In the genomic region with DNA sequence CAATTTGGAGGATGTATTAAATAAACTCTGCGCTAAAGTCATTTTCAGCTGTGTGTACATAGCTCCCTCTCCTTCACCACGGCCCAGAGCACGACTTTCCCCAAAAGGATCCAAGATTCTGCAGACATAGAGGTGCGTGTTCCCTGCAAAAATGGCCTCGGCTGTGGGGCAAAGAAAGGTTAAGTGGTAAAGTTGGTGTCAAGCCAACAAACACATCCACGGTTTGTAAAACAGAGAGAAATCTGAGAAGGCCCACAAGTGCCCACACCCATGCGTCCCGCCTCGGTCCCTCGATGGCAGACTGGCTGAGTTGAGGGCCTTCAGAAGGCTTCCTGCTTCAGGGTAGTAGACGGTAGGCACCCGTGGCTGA, we compare ENCODE assay signal across 19 mouse cellular contexts.
DNase-seq lines count a peak whose midpoint lies in the region; ATAC-seq and TF ChIP-seq lines count a peak whose summit lies in the region.
"Had no signal": no experiment of that assay in that cellular context is flagged by ENCODE, and none has a peak within 500 bp of the region (broad histone marks: within the 10 kb centered on the region; RNA-seq: fewer than 3 reads in every experiment).

No protein-coding gene starts in this region.

- H3K9ac ChIP-seq in intestine, embryonic 14.5 days (ENCODE audit: low read length) = no peak overlapping the region
- H3K9ac ChIP-seq in intestine, postnatal 0 days (ENCODE audit: low read depth, low read length) = no peak overlapping the region
- no peak overlapping the region for H3K9ac ChIP-seq in lung, postnatal 0 days (replicated peaks; ENCODE audit: low read depth)
- no peak overlapping the region for H3K9ac ChIP-seq in intestine, embryonic 15.5 days
- H3K9ac ChIP-seq in stomach, embryonic 15.5 days = no peak overlapping the region
- H3K9ac ChIP-seq: embryonic facial prominence, embryonic 13.5 days; forebrain, embryonic 13.5 days; forebrain, postnatal 0 days; heart, embryonic 13.5 days; hindbrain, embryonic 13.5 days had no signal

- no peak for ATAC-seq in intestine, embryonic 14.5 days (replicated peaks; ENCODE audit: low FRiP score, low TSS enrichment, low read depth)
- ATAC-seq in intestine, postnatal 0 days = no peak
- no peak for ATAC-seq in lung, postnatal 0 days
- ATAC-seq in intestine, embryonic 15.5 days = peak; percentile 6; the same call in 1 of the 2 replicates
- ATAC-seq in stomach, embryonic 15.5 days (ENCODE audit: insufficient read depth, low FRiP score, low read depth) = peak; percentile 39; the same call in 1 of the 2 replicates
- ATAC-seq: forebrain, embryonic 13.5 days; forebrain, postnatal 0 days; hindbrain, postnatal 0 days had no signal

- no peak for TF ChIP-seq CTCF in intestine, postnatal 0 days (IDR thresholded peaks at IDR 0.05; ENCODE audit: low read depth)
- no peak for TF ChIP-seq CTCF in lung, postnatal 0 days (IDR thresholded peaks at IDR 0.05)
- TF ChIP-seq CTCF in lung, adult 2 months (IDR thresholded peaks at IDR 0.05; ENCODE audit: insufficient read depth, low read length) = no peak

- H3K9me3 ChIP-seq in intestine, embryonic 14.5 days (ENCODE audit: control insufficient read depth, low read length) = no peaks in the 10 kb centered on the region
- H3K9me3 ChIP-seq in intestine, postnatal 0 days (ENCODE audit: control insufficient read depth) = no peaks in the 10 kb centered on the region
- no peaks in the 10 kb centered on the region for H3K9me3 ChIP-seq in lung, postnatal 0 days (ENCODE audit: low read length)
- H3K9me3 ChIP-seq in intestine, embryonic 15.5 days = no peaks in the 10 kb centered on the region
- H3K9me3 ChIP-seq in stomach, embryonic 15.5 days = no peaks in the 10 kb centered on the region
- H3K9me3 ChIP-seq: embryonic facial prominence, embryonic 13.5 days; forebrain, embryonic 13.5 days; heart, embryonic 13.5 days; hindbrain, embryonic 13.5 days had no signal

- H3K4me1 ChIP-seq in intestine, embryonic 14.5 days (replicated peaks; ENCODE audit: control insufficient read depth, insufficient read depth, low read length) = peaks cover 24% of the 10 kb centered on the region
- H3K4me1 ChIP-seq in intestine, postnatal 0 days (replicated peaks; ENCODE audit: control insufficient read depth, insufficient read depth, low read length) = no peaks in the 10 kb centered on the region; the same call in 1 of the 2 replicates
- no peaks in the 10 kb centered on the region; the same call in 1 of the 2 replicates for H3K4me1 ChIP-seq in lung, postnatal 0 days (ENCODE audit: insufficient read depth, low read depth, low read length)
- peaks cover 4% of the 10 kb centered on the region for H3K4me1 ChIP-seq in lung, adult 2 months (ENCODE audit: control insufficient read depth, insufficient read depth, low read length)
- peaks cover 9% of the 10 kb centered on the region; the same call in 1 of the 2 replicates for H3K4me1 ChIP-seq in intestine, embryonic 15.5 days (replicated peaks)
- H3K4me1 ChIP-seq in stomach, embryonic 15.5 days = peaks cover 11% of the 10 kb centered on the region; the same call in 1 of the 2 replicates
- H3K4me1 ChIP-seq: forebrain, embryonic 13.5 days; heart, embryonic 13.5 days; hindbrain, embryonic 13.5 days had no signal

- no peak for TF ChIP-seq EP300 in lung, postnatal 0 days (IDR thresholded peaks at IDR 0.05)

- no peaks in the 10 kb centered on the region for H3K36me3 ChIP-seq in intestine, embryonic 14.5 days (ENCODE audit: control insufficient read depth, insufficient read depth, low read length)
- H3K36me3 ChIP-seq in intestine, postnatal 0 days (ENCODE audit: control insufficient read depth, insufficient read depth) = no peaks in the 10 kb centered on the region
- no peaks in the 10 kb centered on the region for H3K36me3 ChIP-seq in lung, postnatal 0 days (ENCODE audit: insufficient read depth, low read length)
- H3K36me3 ChIP-seq in intestine, embryonic 15.5 days = no peaks in the 10 kb centered on the region
- H3K36me3 ChIP-seq in stomach, embryonic 15.5 days = no peaks in the 10 kb centered on the region
- H3K36me3 ChIP-seq: embryonic facial prominence, embryonic 13.5 days; heart, embryonic 13.5 days; hindbrain, embryonic 13.5 days had no signal

- H3K27ac ChIP-seq in intestine, embryonic 14.5 days (ENCODE audit: low read depth) = peak overlapping the region; percentile 78
- no peak overlapping the region; the same call in 1 of the 2 replicates for H3K27ac ChIP-seq in intestine, postnatal 0 days (ENCODE audit: low read depth, low read length)
- H3K27ac ChIP-seq in lung, postnatal 0 days (ENCODE audit: low read length) = no peak overlapping the region
- H3K27ac ChIP-seq in intestine, embryonic 15.5 days = peak overlapping the region; percentile 60
- H3K27ac ChIP-seq in stomach, embryonic 15.5 days = peak overlapping the region; percentile 53; the same call in 1 of the 2 replicates
- H3K27ac ChIP-seq: embryonic facial prominence, embryonic 13.5 days; forebrain, embryonic 13.5 days; heart, embryonic 13.5 days; hindbrain, embryonic 13.5 days; hindbrain, postnatal 0 days had no signal

- H3K27me3 ChIP-seq in intestine, embryonic 14.5 days (replicated peaks; ENCODE audit: control insufficient read depth, insufficient read depth, low read length) = no peaks in the 10 kb centered on the region
- no peaks in the 10 kb centered on the region for H3K27me3 ChIP-seq in intestine, postnatal 0 days (replicated peaks; ENCODE audit: control insufficient read depth, insufficient read depth, low read length)
- no peaks in the 10 kb centered on the region for H3K27me3 ChIP-seq in lung, postnatal 0 days (replicated peaks; ENCODE audit: insufficient read depth, low read length)
- no peaks in the 10 kb centered on the region for H3K27me3 ChIP-seq in intestine, embryonic 15.5 days (replicated peaks)
- H3K27me3 ChIP-seq in stomach, embryonic 15.5 days (replicated peaks) = no peaks in the 10 kb centered on the region
- H3K27me3 ChIP-seq: embryonic facial prominence, embryonic 13.5 days; forebrain, embryonic 13.5 days; heart, embryonic 13.5 days; hindbrain, embryonic 13.5 days had no signal

- H3K4me3 ChIP-seq in intestine, embryonic 14.5 days (ENCODE audit: low read depth, low read length) = no peak overlapping the region
- H3K4me3 ChIP-seq in intestine, postnatal 0 days (ENCODE audit: low read depth, low read length) = no peak overlapping the region
- H3K4me3 ChIP-seq in lung, postnatal 0 days (ENCODE audit: low read depth, low read length) = no peak overlapping the region
- no peak overlapping the region for H3K4me3 ChIP-seq in lung, adult 2 months (replicated peaks; ENCODE audit: extremely low read depth, low read depth, low read length)
- no peak overlapping the region for H3K4me3 ChIP-seq in intestine, embryonic 15.5 days (replicated peaks)
- no peak overlapping the region for H3K4me3 ChIP-seq in stomach, embryonic 15.5 days (replicated peaks)
- H3K4me3 ChIP-seq: embryonic facial prominence, embryonic 13.5 days; forebrain, embryonic 13.5 days; heart, embryonic 13.5 days; hindbrain, embryonic 13.5 days had no signal

- WGBS in intestine, embryonic 14.5 days = 28% methylated on average over 12 of the region's 12 CpGs
- 54% methylated on average over 12 of the region's 12 CpGs for WGBS in intestine, postnatal 0 days
- 32% methylated on average over 12 of the region's 12 CpGs for WGBS in lung, postnatal 0 days
- 48% methylated on average over 12 of the region's 12 CpGs for WGBS in lung, adult 2 months
- whole genome bisulfite sequencing in intestine, embryonic 15.5 days = 44% methylated on average over 12 of the region's 12 CpGs
- 30% methylated on average over 12 of the region's 12 CpGs for WGBS in stomach, embryonic 15.5 days

- DNase-seq in intestine, embryonic 14.5 days (ENCODE audit: low spot score) = peak; percentile 70
- DNase-seq in lung, postnatal 0 days (ENCODE audit: low spot score) = peak; percentile 14
- DNase-seq in lung, adult 2 months = no peak
- DNase-seq in adipocyte (ENCODE audit: low spot score) = no peak
- DNase-seq: adrenal gland, postnatal 10 days; cerebellum, adult 11 months; cerebellum, adult 8-10 months; cerebellum, postnatal 25 days; forebrain, postnatal 0 days; gastrocnemius, postnatal 14 days; heart, postnatal 10 days had no signal

- TF ChIP-seq POLR2A in lung, adult 2 months (IDR thresholded peaks at IDR 0.05; ENCODE audit: borderline replicate concordance, extremely low read depth, low read depth, low read length) = no peak

- H3K4me2 ChIP-seq in intestine, embryonic 14.5 days (ENCODE audit: low read length) = no peak overlapping the region
- no peak overlapping the region for H3K4me2 ChIP-seq in intestine, postnatal 0 days (replicated peaks; ENCODE audit: low read depth)
- H3K4me2 ChIP-seq in lung, postnatal 0 days (replicated peaks; ENCODE audit: low read depth, low read length) = no peak overlapping the region
- H3K4me2 ChIP-seq in intestine, embryonic 15.5 days (replicated peaks) = no peak overlapping the region
- no peak overlapping the region for H3K4me2 ChIP-seq in stomach, embryonic 15.5 days
- H3K4me2 ChIP-seq: embryonic facial prominence, embryonic 13.5 days; forebrain, embryonic 13.5 days; heart, embryonic 13.5 days; hindbrain, embryonic 13.5 days had no signal

Comparison
In these comparisons a context has a peak if more than half of its experiments do, and no peak if none do; other contexts are left out.
1. ATAC-seq: peak in intestine, embryonic 15.5 days (single experiment) and stomach, embryonic 15.5 days (single experiment); none in intestine, embryonic 14.5 days (single experiment), intestine, postnatal 0 days (single experiment) and lung, postnatal 0 days (single experiment).
2. DNase-seq: peak in intestine, embryonic 14.5 days (single experiment) and lung, postnatal 0 days (single experiment); none in lung, adult 2 months (single experiment) and adipocyte (single experiment).
3. H3K27ac ChIP-seq: peak in intestine, embryonic 14.5 days (single experiment), intestine, embryonic 15.5 days (single experiment) and stomach, embryonic 15.5 days (single experiment); none in intestine, postnatal 0 days (single experiment) and lung, postnatal 0 days (single experiment).